Mouse (Mus musculus): ENCODE data around the gene Tnip1. TPM values are rescaled to one million over a fixed set of nuclear protein-coding genes. Genes with fewer than 3 reads are reported as not detected.

The Tnip1 gene
- polyA plus RNA-seq, 1 experiment, result 25.3 TPM

GRCm38 (mm10) chr11:54944702-54945101, 18.0 kb downstream of the Tnip1 start:
- no peak overlapping the region for H3K4me3 ChIP-seq (ENCODE audit: insufficient read depth, low read length)
- no peak for TF ChIP-seq POLR2A (IDR thresholded peaks at IDR 0.05; ENCODE audit: extremely low read depth, insufficient read depth, low read length)
- no peak for TF ChIP-seq CTCF (IDR thresholded peaks at IDR 0.05; ENCODE audit: extremely low read depth, insufficient read depth, low read length)

GRCm38 (mm10) chr11:54940056-54940455, 22.7 kb downstream of the Tnip1 start:
- H3K27ac ChIP-seq (ENCODE audit: insufficient read depth, low read length), result no peak overlapping the region
- H3K4me1 ChIP-seq (ENCODE audit: control insufficient read depth, insufficient read depth, low read length), result no peaks in the 10 kb centered on the region; the same call in 1 of the 2 replicates
- TF ChIP-seq CTCF (IDR thresholded peaks at IDR 0.05; ENCODE audit: extremely low read depth, insufficient read depth, low read length) (no peak), POLR2A (IDR thresholded peaks at IDR 0.05; ENCODE audit: extremely low read depth, insufficient read depth, low read length) (no peak)
- H3K4me3 ChIP-seq (ENCODE audit: insufficient read depth, low read length), result no peak overlapping the region

More at GRCm38 (mm10) chr11:54944702-54945101, 18.0 kb downstream of the Tnip1 start:
- Histone ChIP-seq H3K27ac (ENCODE audit: insufficient read depth, low read length) (no peak overlapping the region), H3K4me1 (ENCODE audit: control insufficient read depth, insufficient read depth, low read length) (no peaks in the 10 kb centered on the region; the same call in 1 of the 2 replicates)

GRCm38 (mm10) chr11:54939501-54939900, 23.2 kb downstream of the Tnip1 start:
- TF ChIP-seq CTCF (IDR thresholded peaks at IDR 0.05; ENCODE audit: extremely low read depth, insufficient read depth, low read length), result no peak
- no peak for TF ChIP-seq POLR2A (IDR thresholded peaks at IDR 0.05; ENCODE audit: extremely low read depth, insufficient read depth, low read length)
- no peaks in the 10 kb centered on the region; the same call in 1 of the 2 replicates for H3K4me1 ChIP-seq (ENCODE audit: control insufficient read depth, insufficient read depth, low read length)
- no peak overlapping the region for H3K4me3 ChIP-seq (ENCODE audit: insufficient read depth, low read length)
- H3K27ac ChIP-seq (ENCODE audit: insufficient read depth, low read length), result no peak overlapping the region

GRCm38 (mm10) chr11:54936771-54937140, 26.0 kb downstream of the Tnip1 start:
- Histone ChIP-seq H3K27ac (ENCODE audit: insufficient read depth, low read length) (no peak overlapping the region), H3K4me3 (ENCODE audit: insufficient read depth, low read length) (no peak overlapping the region), H3K4me1 (ENCODE audit: control insufficient read depth, insufficient read depth, low read length) (no peaks in the 10 kb centered on the region; the same call in 1 of the 2 replicates)
- no peak for TF ChIP-seq CTCF (IDR thresholded peaks at IDR 0.05; ENCODE audit: extremely low read depth, insufficient read depth, low read length)
- TF ChIP-seq POLR2A (IDR thresholded peaks at IDR 0.05; ENCODE audit: extremely low read depth, insufficient read depth, low read length), result no peak

- no peak overlapping the region for H3K4me3 ChIP-seq (ENCODE audit: insufficient read depth, low read length)
- TF ChIP-seq CTCF (IDR thresholded peaks at IDR 0.05; ENCODE audit: extremely low read depth, insufficient read depth, low read length) (no peak), POLR2A (IDR thresholded peaks at IDR 0.05; ENCODE audit: extremely low read depth, insufficient read depth, low read length) (no peak)
- H3K4me1 ChIP-seq (ENCODE audit: control insufficient read depth, insufficient read depth, low read length), result no peaks in the 10 kb centered on the region; the same call in 1 of the 2 replicates
- H3K27ac ChIP-seq (ENCODE audit: insufficient read depth, low read length), result no peak overlapping the region
Observed at GRCm38 (mm10) chr11:54936035-54936770, 26.5 kb downstream of the Tnip1 start.

- Histone ChIP-seq H3K27ac (ENCODE audit: insufficient read depth, low read length) (no peak overlapping the region), H3K4me1 (ENCODE audit: control insufficient read depth, insufficient read depth, low read length) (no peaks in the 10 kb centered on the region), H3K4me3 (ENCODE audit: insufficient read depth, low read length) (no peak overlapping the region)
- TF ChIP-seq CTCF (IDR thresholded peaks at IDR 0.05; ENCODE audit: extremely low read depth, insufficient read depth, low read length) (no peak), POLR2A (IDR thresholded peaks at IDR 0.05; ENCODE audit: extremely low read depth, insufficient read depth, low read length) (no peak)
Observed at GRCm38 (mm10) chr11:54934198-54934597, 28.5 kb downstream of the Tnip1 start.

GRCm38 (mm10) chr11:54932540-54932939, 30.2 kb downstream of the Tnip1 start:
- H3K27ac ChIP-seq (ENCODE audit: insufficient read depth, low read length), result no peak overlapping the region
- H3K4me3 ChIP-seq (ENCODE audit: insufficient read depth, low read length), result no peak overlapping the region
- no peak for TF ChIP-seq POLR2A (IDR thresholded peaks at IDR 0.05; ENCODE audit: extremely low read depth, insufficient read depth, low read length)
- TF ChIP-seq CTCF (IDR thresholded peaks at IDR 0.05; ENCODE audit: extremely low read depth, insufficient read depth, low read length), result no peak
- H3K4me1 ChIP-seq (ENCODE audit: control insufficient read depth, insufficient read depth, low read length), result no peaks in the 10 kb centered on the region

GRCm38 (mm10) chr11:54931405-54932093, 31.2 kb downstream of the Tnip1 start:
- Histone ChIP-seq H3K27ac (ENCODE audit: insufficient read depth, low read length) (no peak overlapping the region), H3K4me1 (ENCODE audit: control insufficient read depth, insufficient read depth, low read length) (no peaks in the 10 kb centered on the region), H3K4me3 (ENCODE audit: insufficient read depth, low read length) (no peak overlapping the region)
- TF ChIP-seq POLR2A (IDR thresholded peaks at IDR 0.05; ENCODE audit: extremely low read depth, insufficient read depth, low read length) (no peak), CTCF (IDR thresholded peaks at IDR 0.05; ENCODE audit: extremely low read depth, insufficient read depth, low read length) (peak; percentile 63)

- Histone ChIP-seq H3K27ac (ENCODE audit: insufficient read depth, low read length) (no peak overlapping the region), H3K4me1 (ENCODE audit: control insufficient read depth, insufficient read depth, low read length) (no peaks in the 10 kb centered on the region), H3K4me3 (ENCODE audit: insufficient read depth, low read length) (no peak overlapping the region)
- no peak for TF ChIP-seq POLR2A (IDR thresholded peaks at IDR 0.05; ENCODE audit: extremely low read depth, insufficient read depth, low read length)
- peak; percentile 68 for TF ChIP-seq CTCF (IDR thresholded peaks at IDR 0.05; ENCODE audit: extremely low read depth, insufficient read depth, low read length)
Observed at GRCm38 (mm10) chr11:54930318-54930979, 32.3 kb downstream of the Tnip1 start.

Measured in cortical plate, adult 2 months (tissue).